Mouse (Mus musculus) thymus, postnatal 4 days (tissue): ENCODE data around the gene Kat2b.
"Not testable (repeated sequence)": the region's sequence is repeated elsewhere in the genome, so short reads cannot be mapped to it uniquely, and the experiment has no call there.

Experiments used
- DNase-seq: peaks from one replicate; pipeline ENCODE4 v3.0.0; 2021

Kat2b gene

GRCm38 (mm10) chr17:53570361-53570875 lies 3.8 kb downstream of the Kat2b start:
- DNase-seq, result peak; percentile 37

GRCm38 (mm10) chr17:53570932-53571331 lies 4.3 kb downstream of the Kat2b start:
- not testable (repeated sequence) for DNase-seq

GRCm38 (mm10) chr17:53573019-53573556 lies 6.4 kb downstream of the Kat2b start:
- no peak for DNase-seq

- DNase-seq, result no peak
Observed at GRCm38 (mm10) chr17:53577151-53577550, 10.5 kb downstream of the Kat2b start.

- no peak for DNase-seq
Observed at GRCm38 (mm10) chr17:53577754-53578153, 11.1 kb downstream of the Kat2b start.

- no peak for DNase-seq
Observed at GRCm38 (mm10) chr17:53578249-53578648, 11.6 kb downstream of the Kat2b start.

GRCm38 (mm10) chr17:53578776-53579175 lies 12.1 kb downstream of the Kat2b start:
- peak; percentile 61 for DNase-seq

- no peak for DNase-seq
Observed at GRCm38 (mm10) chr17:53579612-53580011, 13.0 kb downstream of the Kat2b start.

- DNase-seq, result no peak
Observed at GRCm38 (mm10) chr17:53580237-53580636, 13.6 kb downstream of the Kat2b start.

GRCm38 (mm10) chr17:53582026-53582585 lies 15.4 kb downstream of the Kat2b start:
- no peak for DNase-seq

GRCm38 (mm10) chr17:53582805-53583204 lies 16.1 kb downstream of the Kat2b start:
- no peak for DNase-seq

GRCm38 (mm10) chr17:53583846-53584579 lies 17.4 kb downstream of the Kat2b start:
- DNase-seq, result no peak

GRCm38 (mm10) chr17:53587074-53587851 lies 20.6 kb downstream of the Kat2b start:
- peak; percentile 60 for DNase-seq

GRCm38 (mm10) chr17:53588097-53588855 lies 21.6 kb downstream of the Kat2b start:
- no peak for DNase-seq

GRCm38 (mm10) chr17:53590110-53590509 lies 23.4 kb downstream of the Kat2b start:
- no peak for DNase-seq

- no peak for DNase-seq
Observed at GRCm38 (mm10) chr17:53591910-53592309, 25.2 kb downstream of the Kat2b start.

- DNase-seq, result no peak
Observed at GRCm38 (mm10) chr17:53594590-53594989, 27.9 kb downstream of the Kat2b start.

- no peak for DNase-seq
Observed at GRCm38 (mm10) chr17:53595527-53595926, 28.9 kb downstream of the Kat2b start.

GRCm38 (mm10) chr17:53596314-53596882 lies 29.7 kb downstream of the Kat2b start:
- no peak for DNase-seq

GRCm38 (mm10) chr17:53596941-53597790 lies 30.5 kb downstream of the Kat2b start:
- no peak for DNase-seq

GRCm38 (mm10) chr17:53598571-53598970 lies 31.9 kb downstream of the Kat2b start:
- DNase-seq, result no peak
